Mouse (Mus musculus) central nervous system, embryonic 11.5 days (tissue): ENCODE measurements around the gene Dio1. TPM values are rescaled to one million over a fixed set of nuclear protein-coding genes. Genes with fewer than 3 reads are reported as not detected.

Experiments
- polyA plus RNA-seq: library from polyadenylated mRNA; depleted of rRNA; stranded (reverse); fragments of >200 nt; gene quantifications from 2 replicates; pipeline ENCODE4 v1.2.3, GENCODE M21; 2012; rRNA removed

Dio1 gene
- not detected in 2 replicates for polyA plus RNA-seq

GRCm38 (mm10) chr4:107306966-107307365 lies at the start of gene Dio1:
Gene Dio1, minus strand, starts transcription at chr4:107307169.

GRCm38 (mm10) chr4:107313690-107314478 lies 6.9 kb upstream of the Dio1 start, which contains the start of gene Yipf1:
Gene Yipf1, plus strand, starts transcription at chr4:107314363.

GRCm38 (mm10) chr4:107253125-107254091 lies 53.6 kb downstream of the Dio1 start, which contains the start of the genes Lrrc42 and Hspb11:
Gene Lrrc42, minus strand, starts transcription at chr4:107253532.
Gene Hspb11, plus strand, starts transcription at chr4:107253593.

Other genes starting within 250 kb of the Dio1 start
- gene Mrpl37, start 240.3 kb downstream of the Dio1 start, polyA plus RNA-seq, result 81.7 and 98.0 TPM in 2 replicates
- gene Cyb5rl, start 240.2 kb downstream of the Dio1 start, polyA plus RNA-seq, result 7.7 and 10.4 TPM in 2 replicates
- gene Cdcp2, start 210.3 kb downstream of the Dio1 start, polyA plus RNA-seq, result 0.13 and 0.14 TPM in 2 replicates
- 98.2 and 148 TPM in 2 replicates for gene Tmem59, start 128.8 kb downstream of the Dio1 start, polyA plus RNA-seq
- 19.2 and 20.6 TPM in 2 replicates for gene Tceanc2, start 128.1 kb downstream of the Dio1 start, polyA plus RNA-seq
- gene Ldlrad1, start 98.0 kb downstream of the Dio1 start, polyA plus RNA-seq, result 0.07 and 0.12 TPM in 2 replicates
- 44.3 and 48.1 TPM in 2 replicates for gene Lrrc42, start 53.6 kb downstream of the Dio1 start, polyA plus RNA-seq
- 23.1 and 24.0 TPM in 2 replicates for gene Hspb11, start 53.6 kb downstream of the Dio1 start, polyA plus RNA-seq
- 22.5 and 30.7 TPM in 2 replicates for gene Yipf1, start 7.2 kb upstream of the Dio1 start, polyA plus RNA-seq
- gene Ndc1, start 60.6 kb upstream of the Dio1 start, polyA plus RNA-seq, result 22.7 and 34.5 TPM in 2 replicates
- 1.4 and 3.8 TPM in 2 replicates for gene Glis1, start 127.4 kb upstream of the Dio1 start, polyA plus RNA-seq